Mouse (Mus musculus) large intestine, adult 2 months (tissue): ENCODE results near the gene Mapk9. TPM values are rescaled to one million over a fixed set of nuclear protein-coding genes. Genes with fewer than 3 reads are reported as not detected.
A peak's percentile ranks its signal among the peaks of the same experiment; 100 is the strongest.
"Not testable (repeated sequence)": the region's sequence is repeated elsewhere in the genome, so short reads cannot be mapped to it uniquely, and the experiment has no call there.

ENCODE experiments used
- DNase-seq: peaks from one replicate; pipeline ENCODE4 v3.0.0-alpha.2; 2012; ENCODE audit warnings: low read depth, low spot score
- WGBS: fragments of 180-500 bp; shearing (Covaris S2); methylation state at CpG from one replicate; pipeline ENCODE4 v1.1.7; 2018; 5-methylcytosine and 5-hydroxymethylcytosine counted together
- polyA plus RNA-seq: library from polyadenylated mRNA; depleted of rRNA; stranded (reverse); fragments of >200 nt; gene quantifications from 2 replicates; pipeline ENCODE4 v1.2.3, GENCODE M21; 2012; rRNA removed

Mapk9 gene
- 9.2 and 14.7 TPM in 2 replicates for polyA plus RNA-seq

GRCm38 (mm10) chr11:49846401-49847070 lies at the start of gene Mapk9:
TSS of gene Mapk9 (plus strand) at chr11:49846751.
- peak; percentile 86 for DNase-seq
- WGBS: under 1% methylated on average over 68 of the region's 68 CpGs

- DNase-seq: no peak
- WGBS: 89% methylated on average over 6 of the region's 6 CpGs
These were observed 47.6 kb upstream of the Mapk9 start for GRCm38 (mm10) chr11:49798931-49799330.

- WGBS: 64% methylated on average over 4 of the region's 4 CpGs
- DNase-seq: no peak
These were observed 45.0 kb upstream of the Mapk9 start for GRCm38 (mm10) chr11:49801516-49801915.

GRCm38 (mm10) chr11:49803801-49804200 lies 42.8 kb upstream of the Mapk9 start:
- WGBS: 91% methylated on average over 4 of the region's 4 CpGs
- no peak for DNase-seq

- DNase-seq: no peak
- WGBS: 57% methylated on average over 3 of the region's 3 CpGs
These were observed 40.3 kb upstream of the Mapk9 start for GRCm38 (mm10) chr11:49806218-49806617.

- WGBS: 92% methylated on average over 9 of the region's 9 CpGs
- DNase-seq: no peak
These were observed 37.6 kb upstream of the Mapk9 start for GRCm38 (mm10) chr11:49808946-49809345.

GRCm38 (mm10) chr11:49810696-49811095 lies 35.9 kb upstream of the Mapk9 start:
- WGBS: 77% methylated on average over 7 of the region's 7 CpGs
- not testable (repeated sequence) for DNase-seq

GRCm38 (mm10) chr11:49811099-49811541 lies 35.4 kb upstream of the Mapk9 start:
- 78% methylated on average over 8 of the region's 8 CpGs for WGBS
- DNase-seq: no peak

GRCm38 (mm10) chr11:49811879-49812278 lies 34.7 kb upstream of the Mapk9 start:
- DNase-seq: no peak
- WGBS: 72% methylated on average over 8 of the region's 8 CpGs

- WGBS: 85% methylated on average over 15 of the region's 15 CpGs
- no peak for DNase-seq
These were observed 27.5 kb upstream of the Mapk9 start for GRCm38 (mm10) chr11:49818869-49819566.

GRCm38 (mm10) chr11:49819676-49820075 lies 26.9 kb upstream of the Mapk9 start:
- 83% methylated on average over 7 of the region's 7 CpGs for WGBS
- DNase-seq: no peak

- 27% methylated on average over 2 of the region's 2 CpGs for WGBS
These were observed 25.6 kb upstream of the Mapk9 start for GRCm38 (mm10) chr11:49820928-49821327.

GRCm38 (mm10) chr11:49821546-49821945 lies 25.0 kb upstream of the Mapk9 start:
- DNase-seq: no peak
- 45% methylated on average over 2 of the region's 2 CpGs for WGBS

More at GRCm38 (mm10) chr11:49820928-49821327, 25.6 kb upstream of the Mapk9 start:
- no peak for DNase-seq

- WGBS: 71% methylated on average over 2 of the region's 2 CpGs
- no peak for DNase-seq
These were observed 24.2 kb upstream of the Mapk9 start for GRCm38 (mm10) chr11:49822337-49822736.

GRCm38 (mm10) chr11:49824896-49825295 lies 21.7 kb upstream of the Mapk9 start:
- DNase-seq: no peak
- WGBS: 33% methylated on average over 2 of the region's 2 CpGs

GRCm38 (mm10) chr11:49827243-49827642 lies 19.3 kb upstream of the Mapk9 start:
- DNase-seq: no peak
- 41% methylated on average over 6 of the region's 6 CpGs for WGBS

- DNase-seq: no peak
- WGBS: 15% methylated on average over 7 of the region's 7 CpGs
These were observed 17.3 kb upstream of the Mapk9 start for GRCm38 (mm10) chr11:49829176-49829745.

- 80% methylated on average over 12 of the region's 12 CpGs for WGBS
- no peak for DNase-seq
These were observed 14.6 kb upstream of the Mapk9 start for GRCm38 (mm10) chr11:49831980-49832379.

- 59% methylated on average over 5 of the region's 5 CpGs for WGBS
These were observed 13.6 kb upstream of the Mapk9 start for GRCm38 (mm10) chr11:49832962-49833361.

GRCm38 (mm10) chr11:49834248-49834647 lies 12.3 kb upstream of the Mapk9 start:
- 67% methylated on average over 6 of the region's 6 CpGs for WGBS
- DNase-seq: no peak

More at GRCm38 (mm10) chr11:49832962-49833361, 13.6 kb upstream of the Mapk9 start:
- DNase-seq: no peak
